In genomic region chr11:116342069-116342791, GRCm38 (mm10) we compare ENCODE assay signal across 15 mouse cellular contexts. TPM values are rescaled to one million over a fixed set of nuclear protein-coding genes. Genes with fewer than 3 reads are reported as not detected.
DNase-seq lines count a peak whose midpoint lies in the region; ATAC-seq lines count a peak whose summit lies in the region.
"Had no signal": no experiment of that assay in that cellular context is flagged by ENCODE, and none has a peak within 500 bp of the region (broad histone marks: within the 10 kb centered on the region; RNA-seq: fewer than 3 reads in every experiment).

No protein-coding gene starts in this region.

- peaks cover 83% of the 10 kb centered on the region for H3K36me3 ChIP-seq in forebrain, embryonic 13.5 days (ENCODE audit: poor library complexity, severe bottlenecking)
- H3K36me3 ChIP-seq in forebrain, embryonic 12.5 days (replicated peaks): peaks cover 59% of the 10 kb centered on the region
- peaks cover 27% of the 10 kb centered on the region; the same call in 1 of the 2 replicates for H3K36me3 ChIP-seq in hindbrain, embryonic 15.5 days

- peaks cover 3% of the 10 kb centered on the region for H3K4me1 ChIP-seq in forebrain, embryonic 13.5 days
- H3K4me1 ChIP-seq in forebrain, embryonic 12.5 days: peaks cover 5% of the 10 kb centered on the region
- peaks cover 18% of the 10 kb centered on the region for H3K4me1 ChIP-seq in hindbrain, embryonic 15.5 days (replicated peaks)
- H3K4me1 ChIP-seq: limb, embryonic 15.5 days had no signal

- intact Hi-C loops in left cerebral cortex, postnatal 4 days (cut with DNase I): no loop called here
- intact Hi-C loops in left cerebral cortex, postnatal 36 days (cut with DNase I): no loop called here

- peak overlapping the region; percentile 3; the same call in 1 of the 2 replicates for H3K9ac ChIP-seq in forebrain, embryonic 13.5 days
- H3K9ac ChIP-seq in forebrain, embryonic 12.5 days: no peak overlapping the region
- no peak overlapping the region for H3K9ac ChIP-seq in hindbrain, embryonic 15.5 days
- H3K9ac ChIP-seq: limb, embryonic 15.5 days; midbrain, embryonic 12.5 days had no signal

- WGBS in forebrain, embryonic 13.5 days: 76% methylated on average over 25 of the region's 25 CpGs
- 83% methylated on average over 25 of the region's 25 CpGs for WGBS in forebrain, embryonic 12.5 days
- WGBS in hindbrain, embryonic 15.5 days: 64% methylated on average over 25 of the region's 25 CpGs

- no peak overlapping the region for H3K4me3 ChIP-seq in forebrain, embryonic 13.5 days
- no peak overlapping the region for H3K4me3 ChIP-seq in forebrain, embryonic 12.5 days (replicated peaks)
- no peak overlapping the region for H3K4me3 ChIP-seq in hindbrain, embryonic 15.5 days
- H3K4me3 ChIP-seq: limb, embryonic 15.5 days; midbrain, embryonic 12.5 days had no signal

- no peak overlapping the region for H3K4me2 ChIP-seq in forebrain, embryonic 13.5 days
- H3K4me2 ChIP-seq in forebrain, embryonic 12.5 days: no peak overlapping the region
- no peak overlapping the region for H3K4me2 ChIP-seq in hindbrain, embryonic 15.5 days
- H3K4me2 ChIP-seq: limb, embryonic 15.5 days; midbrain, embryonic 12.5 days had no signal

- DNase-seq in left cerebral cortex, postnatal 4 days: peak; percentile 75
- no peak for DNase-seq in left cerebral cortex, postnatal 36 days (ENCODE audit: low spot score in 2 of 2)
- DNase-seq in kidney, postnatal 4 days: peak; percentile 31 to 49
- no peak for DNase-seq in urinary bladder, adult 2 months (ENCODE audit: low spot score)
- DNase-seq: B cell, adult 2 months; heart, postnatal 36 days had no signal

- H3K9me3 ChIP-seq in forebrain, embryonic 13.5 days (replicated peaks): no peaks in the 10 kb centered on the region
- H3K9me3 ChIP-seq in forebrain, embryonic 12.5 days: no peaks in the 10 kb centered on the region
- H3K9me3 ChIP-seq in hindbrain, embryonic 15.5 days: no peaks in the 10 kb centered on the region
- H3K9me3 ChIP-seq: G1E; limb, embryonic 15.5 days; midbrain, embryonic 12.5 days had no signal

- ATAC-seq in forebrain, embryonic 13.5 days: no peak
- no peak for ATAC-seq in forebrain, embryonic 12.5 days (ENCODE audit: low FRiP score)
- ATAC-seq in hindbrain, embryonic 15.5 days (ENCODE audit: low FRiP score, low read depth): peak; percentile 44; the same call in 1 of the 2 replicates
- ATAC-seq in activated CD4-positive, CD25-positive, alpha-beta regulatory T cell, adult 4 months: no peak
- ATAC-seq: lung, postnatal 0 days had no signal

- no peaks in the 10 kb centered on the region for H3K27me3 ChIP-seq in forebrain, embryonic 13.5 days
- no peaks in the 10 kb centered on the region for H3K27me3 ChIP-seq in forebrain, embryonic 12.5 days
- no peaks in the 10 kb centered on the region for H3K27me3 ChIP-seq in hindbrain, embryonic 15.5 days
- H3K27me3 ChIP-seq: limb, embryonic 15.5 days had no signal

- H3K27ac ChIP-seq in forebrain, embryonic 13.5 days: no peak overlapping the region
- H3K27ac ChIP-seq in forebrain, embryonic 12.5 days: no peak overlapping the region
- peak overlapping the region; percentile 65 for H3K27ac ChIP-seq in hindbrain, embryonic 15.5 days (replicated peaks)
- H3K27ac ChIP-seq: limb, embryonic 15.5 days; midbrain, embryonic 12.5 days had no signal

RNA-seq across cellular contexts. Expression of gene Foxj1, which starts 7.0 kb away (rescaled TPM):
- polyA plus RNA-seq in forebrain, embryonic 13.5 days (2015; fragmentation: Nextera tagmentation; extraction: Ambion mirVana): 8.1 and 10.6 TPM in 2 replicates
- 10.3 and 14.3 TPM in 2 replicates for polyA plus RNA-seq in forebrain, embryonic 12.5 days (2016; fragmentation: Nextera tagmentation; extraction: Ambion mirVana)
- 1 to 10 TPM; 6.6 to 9.3 TPM for total RNA-seq in left cerebral cortex, postnatal 4 days (2021)
- total RNA-seq in left cerebral cortex, postnatal 36 days (2021): 1 to 10 TPM; 5.0 to 5.2 TPM
- polyA plus RNA-seq in hindbrain, embryonic 15.5 days (2015; fragmentation: Nextera tagmentation; extraction: Ambion mirVana): 13.7 and 23.2 TPM in 2 replicates
- polyA plus RNA-seq in activated CD4-positive, CD25-positive, alpha-beta regulatory T cell, adult 4 months (2017; shearing (Covaris generic)): not detected
- polyA plus RNA-seq in urinary bladder, adult 2 months (2012; rRNA removed): 0.24 and 0.34 TPM in 2 replicates
- total RNA-seq: granulocyte monocyte progenitor cell, adult 5-6 weeks; heart, postnatal 36 days had no signal

RNA-seq across cellular contexts. Expression of gene Exoc7, which starts 35.2 kb away (rescaled TPM):
- polyA plus RNA-seq in forebrain, embryonic 13.5 days (2015; fragmentation: Nextera tagmentation; extraction: Ambion mirVana): 88.9 and 89.2 TPM in 2 replicates
- polyA plus RNA-seq in forebrain, embryonic 12.5 days (2016; fragmentation: Nextera tagmentation; extraction: Ambion mirVana): 73.3 and 78.8 TPM in 2 replicates
- total RNA-seq in left cerebral cortex, postnatal 4 days (2021): 100 to 1,000 TPM; 112 to 117 TPM
- 100 to 1,000 TPM in 1 of 2 experiments, 10 to 100 TPM in 1; 93.0 to 100 TPM for total RNA-seq in left cerebral cortex, postnatal 36 days (2021)
- polyA plus RNA-seq in hindbrain, embryonic 15.5 days (2015; fragmentation: Nextera tagmentation; extraction: Ambion mirVana): 106 and 108 TPM in 2 replicates
- polyA plus RNA-seq in activated CD4-positive, CD25-positive, alpha-beta regulatory T cell, adult 4 months (2017; shearing (Covaris generic)): 10 to 100 TPM; 49.2 to 80.4 TPM
- 40.4 and 51.0 TPM in 2 replicates for polyA plus RNA-seq in urinary bladder, adult 2 months (2012; rRNA removed)

Comparison
In these comparisons a context has a peak if more than half of its experiments do, and no peak if none do; other contexts are left out.
1. DNase-seq: peak in left cerebral cortex, postnatal 4 days (single experiment) and kidney, postnatal 4 days (2 of 2); none in left cerebral cortex, postnatal 36 days (0 of 2) and urinary bladder, adult 2 months (single experiment).